Mouse (Mus musculus) neural tube, embryonic 14.5 days (tissue): ENCODE results near the gene Slc44a1. TPM values are rescaled to one million over a fixed set of nuclear protein-coding genes. Genes with fewer than 3 reads are reported as not detected.
A peak's percentile ranks its signal among the peaks of the same experiment; 100 is the strongest.

Experiments used
- ATAC-seq: fragments of 200-750 bp; cut with Nextera tagmentation; 2 replicates; pipeline ENCODE4 v1.8.0; 2017; ENCODE audit warnings: low read depth, mild to moderate bottlenecking, moderate TSS enrichment, moderate library complexity
- H3K27ac ChIP-seq: fragments of 300-500 bp; sonication (generic); 2 replicates; pipeline ENCODE4 v1.5.1; 2014; ENCODE audit warnings: low read depth, mild to moderate bottlenecking, control low read depth, low read length, moderate library complexity, mixed read lengths
- H3K27me3 ChIP-seq: fragments of 300-500 bp; sonication (generic); 2 replicates; pipeline ENCODE4 v1.6.1; 2014; ENCODE audit warnings: low read length; ENCODE audit not compliant: control insufficient read depth, insufficient read depth
- H3K36me3 ChIP-seq: fragments of 300-500 bp; sonication (generic); 2 replicates; pipeline ENCODE4 v1.6.1; 2014; ENCODE audit warnings: low read length, mixed read lengths; ENCODE audit not compliant: control insufficient read depth, insufficient read depth
- H3K4me1 ChIP-seq: fragments of 300-500 bp; sonication (generic); 2 replicates; pipeline ENCODE4 v1.6.1; 2014; ENCODE audit warnings: low read length; ENCODE audit not compliant: control insufficient read depth, insufficient read depth
- H3K4me2 ChIP-seq: fragments of 300-500 bp; sonication (generic); 2 replicates; pipeline ENCODE4 v1.6.1; 2014; ENCODE audit warnings: mild to moderate bottlenecking, low read depth, low read length, control low read depth
- H3K4me3 ChIP-seq: fragments of 300-500 bp; sonication (generic); 2 replicates; pipeline ENCODE4 v1.5.1; 2014; ENCODE audit warnings: low read depth, low read length, control low read depth, mixed read lengths
- H3K9ac ChIP-seq: fragments of 300-500 bp; sonication (generic); replicated peaks from 2 replicates; pipeline ENCODE4 v1.6.1; 2014; ENCODE audit warnings: low read depth, mild to moderate bottlenecking, control low read depth, low read length, mixed read lengths
- H3K9me3 ChIP-seq: fragments of 300-500 bp; sonication (generic); 2 replicates; pipeline ENCODE4 v1.6.1; 2016; ENCODE audit warnings: low read length; ENCODE audit not compliant: control insufficient read depth
- WGBS: fragments of 180-500 bp; shearing (Covaris S2); extraction: QIAGEN DNeasy Blood & Tissue Kit; methylation state at CpG from one replicate; pipeline ENCODE4 v1.1.7; 2014; 5-methylcytosine and 5-hydroxymethylcytosine counted together
- polyA plus RNA-seq: library from polyadenylated mRNA; unstranded; fragments of >200 nt; fragmentation: Nextera tagmentation; extraction: Ambion mirVana; gene quantifications from 2 replicates; pipeline ENCODE4 v1.2.1, GENCODE M21; 2014

Slc44a1 gene
- polyA plus RNA-seq, 1 experiment from 2014 or later, result 14.2 TPM

GRCm38 (mm10) chr4:53567065-53567464 lies 126.9 kb downstream of the Slc44a1 start:
- Histone ChIP-seq H3K4me3 (no peak overlapping the region), H3K9me3 (no peaks in the 10 kb centered on the region), H3K4me2 (no peak overlapping the region), H3K9ac (no peak overlapping the region), H3K27me3 (no peaks in the 10 kb centered on the region), H3K36me3 (no peaks in the 10 kb centered on the region), H3K27ac (no peak overlapping the region), H3K4me1 (no peaks in the 10 kb centered on the region)
- WGBS, result 94% methylated on average over 1 of the region's 1 CpGs
- ATAC-seq, result no peak

- H3K4me2 ChIP-seq, result no peak overlapping the region
- no peak for ATAC-seq
- H3K4me1 ChIP-seq, result no peaks in the 10 kb centered on the region
- H3K36me3 ChIP-seq, result no peaks in the 10 kb centered on the region
- 78% methylated on average over 2 of the region's 2 CpGs for WGBS
- no peak overlapping the region for H3K27ac ChIP-seq
- H3K9me3 ChIP-seq, result no peaks in the 10 kb centered on the region
- no peak overlapping the region for H3K4me3 ChIP-seq
- no peak overlapping the region for H3K9ac ChIP-seq
- no peaks in the 10 kb centered on the region for H3K27me3 ChIP-seq
Observed at GRCm38 (mm10) chr4:53575558-53575957, 135.3 kb downstream of the Slc44a1 start.

DNA sequence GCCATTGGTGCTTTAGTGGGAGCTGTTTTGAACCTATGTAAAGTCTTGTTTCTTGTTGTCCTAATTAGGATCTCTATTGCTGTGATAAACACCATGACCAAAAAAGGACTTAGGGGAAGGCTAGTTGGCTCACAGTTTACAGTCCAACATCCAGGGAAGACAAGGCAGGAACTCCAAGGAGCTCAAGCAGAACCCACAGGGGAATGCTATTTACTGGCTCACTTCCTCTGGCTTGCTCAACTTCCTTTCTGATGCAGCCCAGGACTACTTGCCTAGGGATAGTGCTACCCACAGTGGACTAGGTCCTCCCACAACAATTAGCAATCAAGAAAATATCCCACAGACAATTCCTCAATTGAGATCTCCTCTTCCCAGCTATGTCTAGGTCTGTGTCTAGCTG lies 147.5 kb downstream of the Slc44a1 start:
- Histone ChIP-seq H3K4me1 (no peaks in the 10 kb centered on the region), H3K27me3 (no peaks in the 10 kb centered on the region), H3K36me3 (no peaks in the 10 kb centered on the region), H3K4me2 (no peak overlapping the region), H3K9me3 (no peaks in the 10 kb centered on the region), H3K9ac (no peak overlapping the region), H3K4me3 (no peak overlapping the region), H3K27ac (no peak overlapping the region)
- no peak for ATAC-seq

- WGBS, result 89% methylated on average over 1 of the region's 1 CpGs
- Histone ChIP-seq H3K27ac (no peak overlapping the region), H3K27me3 (no peaks in the 10 kb centered on the region), H3K36me3 (no peaks in the 10 kb centered on the region), H3K4me3 (no peak overlapping the region), H3K4me1 (no peaks in the 10 kb centered on the region), H3K9me3 (no peaks in the 10 kb centered on the region), H3K9ac (no peak overlapping the region), H3K4me2 (no peak overlapping the region)
- no peak for ATAC-seq
Observed at GRCm38 (mm10) chr4:53588936-53589335, 148.7 kb downstream of the Slc44a1 start.

- no peak overlapping the region for H3K9ac ChIP-seq
- H3K27ac ChIP-seq, result no peak overlapping the region
- no peaks in the 10 kb centered on the region for H3K36me3 ChIP-seq
- WGBS, result 85% methylated on average over 4 of the region's 4 CpGs
- ATAC-seq, result no peak
- no peak overlapping the region for H3K4me2 ChIP-seq
- H3K4me1 ChIP-seq, result 0 out of 2 replicates have a peak, but pooled peaks cover 3% of the 10 kb centered on the region
- H3K9me3 ChIP-seq, result no peaks in the 10 kb centered on the region
- H3K27me3 ChIP-seq, result no peaks in the 10 kb centered on the region
- H3K4me3 ChIP-seq, result no peak overlapping the region
Observed at GRCm38 (mm10) chr4:53589466-53589865, 149.3 kb downstream of the Slc44a1 start.

GRCm38 (mm10) chr4:53590163-53590562 lies 149.9 kb downstream of the Slc44a1 start:
- H3K4me3 ChIP-seq, result no peak overlapping the region
- WGBS, result 74% methylated on average over 4 of the region's 4 CpGs
- no peak for ATAC-seq

DNA sequence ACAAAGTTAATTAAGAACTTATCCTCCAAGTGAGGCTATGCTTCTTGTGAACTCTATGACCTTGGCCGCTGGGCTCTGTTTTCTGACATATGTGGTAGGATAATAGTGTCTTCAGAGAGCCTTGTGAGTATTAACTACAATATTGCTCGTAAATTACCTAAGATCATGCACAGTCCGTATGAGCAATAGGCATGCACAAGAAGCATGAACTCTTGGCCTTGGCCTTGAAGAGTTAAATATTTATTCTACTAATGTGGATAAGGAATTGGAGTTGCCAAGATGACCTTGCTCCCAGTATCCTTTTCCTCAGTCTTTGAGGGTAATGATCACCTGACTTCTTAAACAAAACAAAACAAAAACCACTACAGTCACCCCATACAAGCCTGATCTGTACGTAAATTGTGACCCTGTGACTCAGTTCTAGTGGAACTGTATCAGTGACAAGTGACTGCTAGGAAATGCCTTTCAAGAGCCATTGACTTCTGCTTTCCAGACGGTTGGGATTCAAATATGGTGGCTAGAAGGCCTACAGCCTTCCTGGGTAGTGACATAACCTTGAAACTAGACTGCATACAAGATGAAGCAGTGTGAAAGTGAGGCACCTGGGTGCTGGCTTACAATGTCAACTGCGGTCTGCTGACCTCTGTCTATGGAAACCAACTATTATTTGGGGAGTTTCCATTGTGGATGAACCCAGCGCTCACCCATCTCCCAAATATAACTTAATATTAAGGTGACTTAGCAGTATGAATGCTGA lies 150.7 kb downstream of the Slc44a1 start:
- no peak overlapping the region for H3K27ac ChIP-seq
- H3K36me3 ChIP-seq, result no peaks in the 10 kb centered on the region
- H3K4me2 ChIP-seq, result no peak overlapping the region
- no peak for ATAC-seq
- H3K4me3 ChIP-seq, result no peak overlapping the region
- H3K27me3 ChIP-seq, result no peaks in the 10 kb centered on the region
- H3K9me3 ChIP-seq, result no peaks in the 10 kb centered on the region
- no peak overlapping the region for H3K9ac ChIP-seq
- WGBS, result 90% methylated on average over 7 of the region's 7 CpGs
- H3K4me1 ChIP-seq, result 0 out of 2 replicates have a peak, but pooled peaks cover 3% of the 10 kb centered on the region

More at GRCm38 (mm10) chr4:53590163-53590562, 149.9 kb downstream of the Slc44a1 start:
- H3K4me1 ChIP-seq, result 0 out of 2 replicates have a peak, but pooled peaks cover 3% of the 10 kb centered on the region
- H3K27ac ChIP-seq, result no peak overlapping the region
- H3K36me3 ChIP-seq, result no peaks in the 10 kb centered on the region
- H3K27me3 ChIP-seq, result no peaks in the 10 kb centered on the region
- H3K9me3 ChIP-seq, result no peaks in the 10 kb centered on the region
- no peak overlapping the region for H3K9ac ChIP-seq
- no peak overlapping the region for H3K4me2 ChIP-seq

GRCm38 (mm10) chr4:53591536-53591935 lies 151.3 kb downstream of the Slc44a1 start:
- ATAC-seq, result no peak
- Histone ChIP-seq H3K9ac (no peak overlapping the region), H3K9me3 (no peaks in the 10 kb centered on the region), H3K4me1 (0 out of 2 replicates have a peak, but pooled peaks cover 3% of the 10 kb centered on the region), H3K27me3 (no peaks in the 10 kb centered on the region), H3K4me2 (no peak overlapping the region), H3K36me3 (no peaks in the 10 kb centered on the region), H3K4me3 (no peak overlapping the region), H3K27ac (no peak overlapping the region)
- 63% methylated on average over 11 of the region's 11 CpGs for WGBS

- Histone ChIP-seq H3K9me3 (no peaks in the 10 kb centered on the region), H3K27ac (no peak overlapping the region), H3K4me3 (no peak overlapping the region), H3K36me3 (no peaks in the 10 kb centered on the region), H3K27me3 (no peaks in the 10 kb centered on the region), H3K4me2 (no peak overlapping the region), H3K9ac (no peak overlapping the region), H3K4me1 (0 out of 2 replicates have a peak, but pooled peaks cover 3% of the 10 kb centered on the region)
- WGBS, result 65% methylated on average over 8 of the region's 8 CpGs
- ATAC-seq, result peak; percentile 60; the same call in 1 of the 2 replicates
Observed at GRCm38 (mm10) chr4:53591941-53592340, 151.7 kb downstream of the Slc44a1 start.
